8 mouse cellular contexts compared by ENCODE assay signal in genomic region chr4:9015528-9016503, GRCm38 (mm10).
DNase-seq lines count a peak whose midpoint lies in the region; ATAC-seq lines count a peak whose summit lies in the region.

No protein-coding gene starts in this region.

- peak overlapping the region; percentile 80 for H3K27ac ChIP-seq in heart, embryonic 15.5 days
- H3K27ac ChIP-seq in limb, embryonic 13.5 days = no peak overlapping the region
- 0 out of 2 replicates have a peak overlapping the region, but pooled peaks have one; percentile 26 for H3K27ac ChIP-seq in midbrain, embryonic 13.5 days

- WGBS in heart, embryonic 15.5 days = 20% methylated on average over 14 of the region's 14 CpGs
- 14% methylated on average over 14 of the region's 14 CpGs for WGBS in limb, embryonic 13.5 days
- 25% methylated on average over 14 of the region's 14 CpGs for WGBS in midbrain, embryonic 13.5 days

- ATAC-seq in cerebellum, adult (ENCODE audit: insufficient number of reproducible peaks, low FRiP score, low TSS enrichment) = peak; percentile 12
- ATAC-seq in heart, embryonic 15.5 days (replicated peaks; ENCODE audit: insufficient number of reproducible peaks, insufficient read depth, low FRiP score, low read depth) = peak; percentile 59
- ATAC-seq in limb, embryonic 13.5 days (ENCODE audit: low FRiP score, low read depth) = no peak
- ATAC-seq in midbrain, embryonic 13.5 days = no peak

- no peak for DNase-seq in cerebellum, postnatal 4 days (ENCODE audit: low spot score in 2 of 2)
- peak; percentile 79 to 82 for DNase-seq in cerebellum, adult 18-20 months
- no peak for DNase-seq in gastrocnemius, postnatal 4 days (ENCODE audit: low spot score in 2 of 2)
- no peak for DNase-seq in frontal cortex, postnatal 10 days (ENCODE audit: low spot score in 2 of 2)

- H3K9me3 ChIP-seq in heart, embryonic 15.5 days (replicated peaks) = no peaks in the 10 kb centered on the region
- H3K9me3 ChIP-seq in limb, embryonic 13.5 days = no peaks in the 10 kb centered on the region
- H3K9me3 ChIP-seq in midbrain, embryonic 13.5 days = no peaks in the 10 kb centered on the region

- H3K36me3 ChIP-seq in heart, embryonic 15.5 days = no peaks in the 10 kb centered on the region
- no peaks in the 10 kb centered on the region for H3K36me3 ChIP-seq in limb, embryonic 13.5 days
- H3K36me3 ChIP-seq in midbrain, embryonic 13.5 days = no peaks in the 10 kb centered on the region

- no peaks in the 10 kb centered on the region; the same call in 1 of the 2 replicates for H3K27me3 ChIP-seq in heart, embryonic 15.5 days
- peaks cover 79% of the 10 kb centered on the region for H3K27me3 ChIP-seq in limb, embryonic 13.5 days
- H3K27me3 ChIP-seq in midbrain, embryonic 13.5 days = no peaks in the 10 kb centered on the region

- peak overlapping the region; percentile 29; the same call in 1 of the 2 replicates for H3K4me2 ChIP-seq in heart, embryonic 15.5 days
- 0 out of 2 replicates have a peak overlapping the region, but pooled peaks have one; percentile 10 for H3K4me2 ChIP-seq in limb, embryonic 13.5 days (replicated peaks)
- H3K4me2 ChIP-seq in midbrain, embryonic 13.5 days (replicated peaks) = no peak overlapping the region

- H3K9ac ChIP-seq in heart, embryonic 15.5 days = no peak overlapping the region
- no peak overlapping the region for H3K9ac ChIP-seq in limb, embryonic 13.5 days
- H3K9ac ChIP-seq in midbrain, embryonic 13.5 days (replicated peaks) = no peak overlapping the region

- H3K4me3 ChIP-seq in heart, embryonic 15.5 days = no peak overlapping the region
- H3K4me3 ChIP-seq in limb, embryonic 13.5 days = no peak overlapping the region
- H3K4me3 ChIP-seq in midbrain, embryonic 13.5 days (replicated peaks) = no peak overlapping the region

- H3K4me1 ChIP-seq in heart, embryonic 15.5 days (replicated peaks) = peaks cover 34% of the 10 kb centered on the region
- H3K4me1 ChIP-seq in limb, embryonic 13.5 days = peaks cover 46% of the 10 kb centered on the region
- H3K4me1 ChIP-seq in midbrain, embryonic 13.5 days (replicated peaks) = peaks cover 51% of the 10 kb centered on the region

Comparison
In these comparisons a context has a peak if more than half of its experiments do, and no peak if none do; other contexts are left out.
1. DNase-seq: peak in cerebellum, adult 18-20 months (2 of 2); none in cerebellum, postnatal 4 days (0 of 2), gastrocnemius, postnatal 4 days (0 of 2) and frontal cortex, postnatal 10 days (0 of 2).
2. ATAC-seq: peak in cerebellum, adult (single experiment) and heart, embryonic 15.5 days (single experiment); none in limb, embryonic 13.5 days (single experiment) and midbrain, embryonic 13.5 days (single experiment).